Mouse (Mus musculus) forebrain, embryonic 16.5 days (tissue): ENCODE results near the gene Cript. TPM values are rescaled to one million over a fixed set of nuclear protein-coding genes. Genes with fewer than 3 reads are reported as not detected.
A peak's percentile ranks its signal among the peaks of the same experiment; 100 is the strongest.

Source experiments
- ATAC-seq: fragments of 200-750 bp; cut with Nextera tagmentation; 2 replicates; pipeline ENCODE4 v1.8.0; 2017; ENCODE audit warnings: mild to moderate bottlenecking, moderate library complexity
- H3K27ac ChIP-seq: fragments of 300-500 bp; sonication (generic); 2 replicates; pipeline ENCODE4 v1.5.1; 2014; ENCODE audit warnings: low read length, control low read depth
- H3K27me3 ChIP-seq: fragments of 300-500 bp; sonication (generic); replicated peaks from 2 replicates; pipeline ENCODE4 v1.6.1; 2014; ENCODE audit warnings: low read length; ENCODE audit not compliant: control insufficient read depth, insufficient read depth
- H3K36me3 ChIP-seq: fragments of 300-500 bp; sonication (generic); 2 replicates; pipeline ENCODE4 v1.6.1; 2014; ENCODE audit not compliant: control insufficient read depth, insufficient read depth
- H3K4me1 ChIP-seq: fragments of 300-500 bp; sonication (generic); replicated peaks from 2 replicates; pipeline ENCODE4 v1.6.1; 2014; ENCODE audit warnings: low read length; ENCODE audit not compliant: control insufficient read depth, insufficient read depth
- H3K4me2 ChIP-seq: fragments of 300-500 bp; sonication (generic); 2 replicates; pipeline ENCODE4 v1.6.1; 2014; ENCODE audit warnings: mild to moderate bottlenecking, low read length, control low read depth
- H3K4me3 ChIP-seq: fragments of 300-500 bp; sonication (generic); replicated peaks from 2 replicates; pipeline ENCODE4 v1.5.1; 2014; ENCODE audit warnings: mild to moderate bottlenecking, low read length, control low read depth
- H3K9ac ChIP-seq: fragments of 300-500 bp; sonication (generic); replicated peaks from 2 replicates; pipeline ENCODE4 v1.6.1; 2014; ENCODE audit warnings: low read depth, low read length, control low read depth
- H3K9me3 ChIP-seq: fragments of 300-500 bp; sonication (generic); 2 replicates; pipeline ENCODE4 v1.6.1; 2016; ENCODE audit warnings: low read length; ENCODE audit not compliant: control insufficient read depth
- WGBS: fragments of 180-500 bp; shearing (Covaris S2); extraction: QIAGEN DNeasy Blood & Tissue Kit; methylation state at CpG from one replicate; pipeline ENCODE4 v1.1.7; 2014; 5-methylcytosine and 5-hydroxymethylcytosine counted together
- polyA plus RNA-seq: library from polyadenylated mRNA; unstranded; fragments of >200 nt; fragmentation: Nextera tagmentation; extraction: Ambion mirVana; gene quantifications from 2 replicates; pipeline ENCODE4 v1.2.1, GENCODE M21; 2015

Cript gene
- polyA plus RNA-seq, 1 experiment from 2014 or later = 239 TPM

- H3K27ac ChIP-seq = no peak overlapping the region
- H3K4me2 ChIP-seq = no peak overlapping the region
- H3K4me1 ChIP-seq = peaks cover 7% of the 10 kb centered on the region
- no peak overlapping the region for H3K9ac ChIP-seq
- no peak overlapping the region for H3K4me3 ChIP-seq
- 2% methylated on average over 15 of the region's 15 CpGs for WGBS
- H3K9me3 ChIP-seq = no peaks in the 10 kb centered on the region
- H3K36me3 ChIP-seq = no peaks in the 10 kb centered on the region
- no peaks in the 10 kb centered on the region for H3K27me3 ChIP-seq
- ATAC-seq = peak; percentile 81
Measured at GRCm38 (mm10) chr17:87044364-87044763, 19.0 kb downstream of the Cript start.

- 88% methylated on average over 8 of the region's 8 CpGs for WGBS
- Histone ChIP-seq H3K4me3 (no peak overlapping the region), H3K9ac (no peak overlapping the region), H3K4me2 (no peak overlapping the region), H3K4me1 (peaks cover 7% of the 10 kb centered on the region), H3K27ac (no peak overlapping the region), H3K36me3 (no peaks in the 10 kb centered on the region), H3K9me3 (no peaks in the 10 kb centered on the region), H3K27me3 (no peaks in the 10 kb centered on the region)
- no peak for ATAC-seq
Measured at GRCm38 (mm10) chr17:87044796-87045195, 19.4 kb downstream of the Cript start.

- Histone ChIP-seq H3K27ac (no peak overlapping the region), H3K9ac (no peak overlapping the region)
Measured at GRCm38 (mm10) chr17:87049696-87050095, 24.3 kb downstream of the Cript start.

GRCm38 (mm10) chr17:87050469-87051175 lies 25.3 kb downstream of the Cript start:
- ATAC-seq = peak; percentile 85
- H3K4me3 ChIP-seq = no peak overlapping the region
- WGBS = 23% methylated on average over 9 of the region's 9 CpGs

More at GRCm38 (mm10) chr17:87049696-87050095, 24.3 kb downstream of the Cript start:
- Histone ChIP-seq H3K4me2 (no peak overlapping the region), H3K4me3 (no peak overlapping the region), H3K4me1 (no peaks in the 10 kb centered on the region; the same call in 1 of the 2 replicates), H3K9me3 (no peaks in the 10 kb centered on the region), H3K36me3 (no peaks in the 10 kb centered on the region), H3K27me3 (no peaks in the 10 kb centered on the region)
- no peak for ATAC-seq
- WGBS = 62% methylated on average over 5 of the region's 5 CpGs

GRCm38 (mm10) chr17:87051652-87052051 lies 26.3 kb downstream of the Cript start:
- Histone ChIP-seq H3K4me2 (no peak overlapping the region), H3K27ac (no peak overlapping the region), H3K4me1 (no peaks in the 10 kb centered on the region; the same call in 1 of the 2 replicates), H3K9ac (no peak overlapping the region), H3K9me3 (no peaks in the 10 kb centered on the region), H3K4me3 (no peak overlapping the region), H3K36me3 (no peaks in the 10 kb centered on the region), H3K27me3 (no peaks in the 10 kb centered on the region)
- WGBS = 88% methylated on average over 1 of the region's 1 CpGs
- ATAC-seq = no peak

More at GRCm38 (mm10) chr17:87050469-87051175, 25.3 kb downstream of the Cript start:
- Histone ChIP-seq H3K4me1 (no peaks in the 10 kb centered on the region; the same call in 1 of the 2 replicates), H3K4me2 (no peak overlapping the region), H3K36me3 (no peaks in the 10 kb centered on the region), H3K9me3 (no peaks in the 10 kb centered on the region), H3K27ac (no peak overlapping the region), H3K27me3 (no peaks in the 10 kb centered on the region), H3K9ac (no peak overlapping the region)

GRCm38 (mm10) chr17:87052432-87052831 lies 27.1 kb downstream of the Cript start:
- Histone ChIP-seq H3K4me3 (no peak overlapping the region), H3K4me1 (no peaks in the 10 kb centered on the region; the same call in 1 of the 2 replicates), H3K9me3 (no peaks in the 10 kb centered on the region), H3K4me2 (no peak overlapping the region), H3K27me3 (no peaks in the 10 kb centered on the region), H3K36me3 (no peaks in the 10 kb centered on the region), H3K27ac (no peak overlapping the region), H3K9ac (no peak overlapping the region)
- no peak for ATAC-seq
- WGBS = 93% methylated on average over 1 of the region's 1 CpGs

GRCm38 (mm10) chr17:87053921-87054320 lies 28.6 kb downstream of the Cript start:
- Histone ChIP-seq H3K4me2 (no peak overlapping the region), H3K9me3 (no peaks in the 10 kb centered on the region), H3K9ac (no peak overlapping the region), H3K4me1 (peaks cover 2% of the 10 kb centered on the region; the same call in 1 of the 2 replicates), H3K4me3 (no peak overlapping the region), H3K27ac (no peak overlapping the region), H3K27me3 (no peaks in the 10 kb centered on the region), H3K36me3 (no peaks in the 10 kb centered on the region)
- 77% methylated on average over 5 of the region's 5 CpGs for WGBS
- ATAC-seq = no peak

GRCm38 (mm10) chr17:87055051-87055459 lies 29.7 kb downstream of the Cript start:
- Histone ChIP-seq H3K9me3 (no peaks in the 10 kb centered on the region), H3K27ac (no peak overlapping the region), H3K4me2 (no peak overlapping the region), H3K27me3 (no peaks in the 10 kb centered on the region), H3K9ac (no peak overlapping the region), H3K36me3 (no peaks in the 10 kb centered on the region), H3K4me3 (no peak overlapping the region), H3K4me1 (peaks cover 2% of the 10 kb centered on the region; the same call in 1 of the 2 replicates)
- WGBS = 25% methylated on average over 5 of the region's 5 CpGs
- peak; percentile 34; the same call in 1 of the 2 replicates for ATAC-seq

GRCm38 (mm10) chr17:87055663-87056062 lies 30.3 kb downstream of the Cript start:
- no peaks in the 10 kb centered on the region for H3K27me3 ChIP-seq
- 69% methylated on average over 1 of the region's 1 CpGs for WGBS
- H3K27ac ChIP-seq = no peak overlapping the region
- no peak for ATAC-seq
- H3K4me1 ChIP-seq = peaks cover 2% of the 10 kb centered on the region; the same call in 1 of the 2 replicates
- H3K9me3 ChIP-seq = no peaks in the 10 kb centered on the region
- no peak overlapping the region for H3K4me3 ChIP-seq
- H3K36me3 ChIP-seq = no peaks in the 10 kb centered on the region
- H3K4me2 ChIP-seq = no peak overlapping the region
- H3K9ac ChIP-seq = no peak overlapping the region
